Mouse (Mus musculus): ENCODE measurements around the gene Stx2. TPM values are rescaled to one million over a fixed set of nuclear protein-coding genes. Genes with fewer than 3 reads are reported as not detected.

The Stx2 gene
- 9.8 and 11.5 TPM in 2 replicates for polyA plus RNA-seq (2012; rRNA removed)

DNA sequence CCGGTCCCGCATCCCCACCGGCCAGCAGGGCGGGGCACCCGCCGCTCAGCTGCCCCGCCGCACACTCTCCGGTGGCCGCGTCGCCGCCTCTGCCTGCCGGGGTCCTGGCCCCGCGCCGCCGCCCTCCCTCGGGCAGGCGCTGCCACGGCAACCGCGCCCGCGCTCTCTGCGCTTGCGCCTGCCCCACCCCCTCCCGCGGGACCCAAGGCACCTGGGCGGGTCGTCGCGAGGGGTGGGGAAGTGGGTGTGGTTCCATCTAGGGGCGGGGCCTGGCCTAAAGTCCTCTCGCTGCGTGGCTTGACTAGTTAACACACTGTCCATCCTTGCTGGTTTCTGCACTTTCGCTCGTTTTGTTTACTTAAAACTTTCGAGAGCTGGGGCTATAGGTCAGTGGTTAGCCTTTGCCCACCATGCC lies at the start of gene Stx2:
Stx2 (minus strand) TSS at position 163 of the 415 bp plus-strand sequence.

DNA sequence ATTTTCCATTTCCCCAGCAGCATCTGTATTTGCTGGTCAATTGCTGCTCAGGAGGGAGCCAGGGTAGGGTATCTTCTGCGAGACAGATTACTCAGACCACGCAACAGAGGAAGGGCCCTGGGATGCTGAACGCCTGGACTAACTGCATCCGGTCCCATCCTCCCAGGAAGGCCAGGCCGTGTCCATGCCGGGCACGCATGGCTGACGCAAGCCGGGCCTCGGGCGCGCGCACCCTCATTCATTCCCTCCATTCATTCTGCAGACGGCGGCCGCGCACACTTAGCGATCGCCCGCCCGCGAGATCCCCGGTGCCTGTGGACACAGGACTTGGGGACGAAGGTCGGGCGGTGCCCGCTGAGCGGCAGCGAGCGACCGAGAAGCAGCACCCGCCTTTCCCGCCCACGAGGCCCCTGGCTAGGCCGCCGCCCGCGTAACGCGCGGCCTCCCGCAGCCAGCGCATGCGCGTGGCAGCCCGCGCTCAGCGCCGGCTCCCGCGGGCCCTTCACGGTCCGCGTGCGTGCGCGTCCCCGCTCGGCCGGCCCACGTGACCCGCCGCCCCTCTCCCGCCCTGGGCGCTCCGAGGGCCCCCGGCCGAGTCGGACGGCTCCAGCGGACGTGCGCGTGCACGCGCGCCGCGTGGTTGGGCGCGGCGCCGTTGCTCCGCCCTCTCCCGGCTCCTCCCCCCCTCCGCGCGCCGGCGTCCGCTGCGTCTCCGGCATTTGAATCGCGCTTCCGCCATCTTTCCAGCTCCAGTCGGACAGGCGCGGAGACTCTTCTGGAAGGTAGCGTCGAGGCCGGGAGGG lies 11.3 kb upstream of the Stx2 start, which contains the start of gene Ran:
Ran (plus strand) TSS at position 573 of the 803 bp plus-strand sequence.

DNA sequence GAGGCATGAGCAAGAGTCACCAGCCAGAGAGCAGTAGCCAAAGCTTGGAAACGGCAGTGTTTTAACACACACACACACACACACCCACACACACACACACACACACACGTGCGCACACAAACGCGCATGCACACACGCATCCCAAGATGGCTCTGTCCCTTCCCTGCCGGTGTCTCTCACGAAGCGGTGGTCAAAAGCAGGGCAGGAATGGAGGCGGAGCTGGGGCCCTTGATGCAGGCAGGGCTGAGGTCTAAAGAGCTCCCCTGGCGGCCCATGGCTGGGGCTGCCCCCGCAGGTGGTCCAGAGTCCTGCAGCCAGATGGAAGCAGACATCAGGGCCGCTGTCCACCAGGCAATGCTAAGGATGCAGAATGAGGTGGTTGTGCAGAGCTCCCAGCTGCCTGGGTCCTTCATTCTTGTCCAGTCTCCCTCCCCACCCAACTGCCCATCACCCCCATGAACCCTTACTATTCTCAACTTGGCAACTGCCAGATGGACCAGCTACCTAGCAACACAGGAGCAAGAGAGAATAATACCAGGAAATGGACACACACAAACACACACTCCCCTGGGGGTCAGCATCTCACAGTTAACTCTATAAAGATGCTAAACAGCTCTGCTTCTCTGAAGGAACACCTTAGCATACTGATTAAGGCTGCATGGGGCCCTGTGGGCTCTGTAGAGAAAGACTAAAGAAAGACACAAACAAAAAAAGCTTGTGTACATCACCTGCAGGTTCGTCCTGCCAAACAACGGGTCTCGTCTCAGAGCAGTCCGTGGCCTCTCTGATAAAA lies 54.9 kb downstream of the Stx2 start, which contains the start of gene Rimbp2:
Rimbp2 (minus strand) TSS at position 209 of the 793 bp plus-strand sequence.

Other genes with a start within 250 kb of the Stx2 start
- gene Rimbp2, start 55.1 kb downstream of the Stx2 start, polyA plus RNA-seq (2012; rRNA removed) = 2.6 and 3.2 TPM in 2 replicates
- gene Ran, start 11.5 kb upstream of the Stx2 start, polyA plus RNA-seq (2012; rRNA removed) = 50.4 and 67.6 TPM in 2 replicates
- gene Adgrd1, start 88.2 kb upstream of the Stx2 start, polyA plus RNA-seq (2012; rRNA removed) = 6.3 and 7.1 TPM in 2 replicates

Measured in colon, adult 2 months (tissue).